Mouse (Mus musculus) erythroblast, embryonic 14.5 days (primary cell): ENCODE data around the gene Ints3. TPM values are rescaled to one million over a fixed set of nuclear protein-coding genes. Genes with fewer than 3 reads are reported as not detected.

Source experiments
- H3K27me3 ChIP-seq: 2 replicates; pipeline ENCODE4 v1.6.1; 2012; ENCODE audit warnings: inconsistent platforms; ENCODE audit not compliant: control insufficient read depth
- H3K36me3 ChIP-seq: 2 replicates; pipeline ENCODE4 v1.6.1; 2012; ENCODE audit warnings: mild to moderate bottlenecking, inconsistent platforms; ENCODE audit not compliant: control insufficient read depth
- H3K4me1 ChIP-seq: 2 replicates; pipeline ENCODE4 v1.6.1; 2012; ENCODE audit warnings: inconsistent platforms; ENCODE audit not compliant: control insufficient read depth
- H3K4me3 ChIP-seq: replicated peaks from 2 replicates; pipeline ENCODE3; 2012; ENCODE audit warnings: moderate library complexity, mild to moderate bottlenecking, inconsistent platforms
- H3K9me3 ChIP-seq: 2 replicates; pipeline ENCODE4 v1.6.1; 2012; ENCODE audit warnings: low read length, inconsistent platforms, mixed read lengths; ENCODE audit not compliant: control insufficient read depth
- GATA1 ChIP-seq: IDR thresholded peaks from 2 replicates; pipeline ENCODE4 v1.6.1; 2012; ENCODE audit warnings: low read length, inconsistent platforms, mixed read lengths
- TAL1 ChIP-seq: IDR thresholded peaks from 3 replicates; pipeline ENCODE4 v1.6.1; 2012; ENCODE audit warnings: low read length, inconsistent platforms, mixed read lengths
- polyA plus RNA-seq: library from polyadenylated mRNA; stranded (reverse); fragments of >175 nt; gene quantifications from 2 replicates; pipeline ENCODE4 v1.2.3, GENCODE M21; 2012

Ints3 gene
- polyA plus RNA-seq, 1 experiment = 1.7 TPM

- Histone ChIP-seq H3K27me3 (no peaks in the 10 kb centered on the region), H3K36me3 (peaks cover 100% of the 10 kb centered on the region), H3K4me3 (no peak overlapping the region), H3K9me3 (no peaks in the 10 kb centered on the region), H3K4me1 (no peaks in the 10 kb centered on the region)
- TF ChIP-seq GATA1 (no peak), TAL1 (no peak)
Measured at GRCm38 (mm10) chr3:90404609-90405008, 28.8 kb downstream of the Ints3 start.

DNA sequence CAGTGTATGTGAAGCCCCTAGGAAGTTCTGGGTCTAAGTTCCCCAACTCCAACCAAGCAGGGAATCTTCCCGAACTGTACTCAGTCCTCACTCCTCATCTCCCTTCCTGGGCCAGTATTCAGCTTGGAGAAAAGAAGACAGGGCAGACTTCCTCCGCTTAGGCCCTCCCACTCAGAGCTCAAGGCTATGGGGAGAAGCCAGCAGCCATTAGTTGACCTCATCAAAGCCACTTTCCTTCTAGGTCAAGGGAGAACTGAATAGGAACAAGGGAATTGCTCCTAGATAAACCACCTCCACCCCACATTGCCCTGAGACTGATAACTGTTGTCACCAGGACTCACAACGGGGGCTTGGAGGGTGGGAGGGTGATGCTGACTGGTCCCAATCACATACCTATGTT lies 29.3 kb downstream of the Ints3 start:
- no peak for TF ChIP-seq GATA1
- no peak for TF ChIP-seq TAL1
- Histone ChIP-seq H3K9me3 (no peaks in the 10 kb centered on the region), H3K27me3 (no peaks in the 10 kb centered on the region), H3K36me3 (peaks cover 100% of the 10 kb centered on the region), H3K4me1 (no peaks in the 10 kb centered on the region), H3K4me3 (no peak overlapping the region)

DNA sequence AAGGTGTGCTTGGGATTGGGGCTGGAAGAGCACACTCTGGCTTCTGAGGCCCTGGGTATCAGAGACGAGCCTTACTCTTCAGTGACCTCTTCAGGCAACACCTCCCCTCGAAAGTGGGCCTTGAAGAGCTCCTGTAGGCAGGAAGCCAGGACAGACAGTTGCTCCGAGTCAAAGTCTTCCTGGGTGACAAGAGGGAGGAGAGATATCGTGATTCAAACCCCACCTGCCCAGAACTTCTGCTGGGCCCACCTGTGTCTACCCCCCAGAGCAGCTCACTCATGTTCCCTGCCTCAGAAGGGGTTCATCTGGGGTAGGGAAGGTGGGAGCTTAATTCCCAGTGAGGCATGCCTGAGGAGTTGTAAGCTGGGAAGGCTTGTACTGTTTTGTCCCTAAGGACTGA lies 32.4 kb downstream of the Ints3 start:
- H3K27me3 ChIP-seq = no peaks in the 10 kb centered on the region
- H3K9me3 ChIP-seq = no peaks in the 10 kb centered on the region
- peaks cover 95% of the 10 kb centered on the region for H3K36me3 ChIP-seq
- H3K4me3 ChIP-seq = no peak overlapping the region
- no peaks in the 10 kb centered on the region for H3K4me1 ChIP-seq
- TF ChIP-seq TAL1 (no peak), GATA1 (no peak)

DNA sequence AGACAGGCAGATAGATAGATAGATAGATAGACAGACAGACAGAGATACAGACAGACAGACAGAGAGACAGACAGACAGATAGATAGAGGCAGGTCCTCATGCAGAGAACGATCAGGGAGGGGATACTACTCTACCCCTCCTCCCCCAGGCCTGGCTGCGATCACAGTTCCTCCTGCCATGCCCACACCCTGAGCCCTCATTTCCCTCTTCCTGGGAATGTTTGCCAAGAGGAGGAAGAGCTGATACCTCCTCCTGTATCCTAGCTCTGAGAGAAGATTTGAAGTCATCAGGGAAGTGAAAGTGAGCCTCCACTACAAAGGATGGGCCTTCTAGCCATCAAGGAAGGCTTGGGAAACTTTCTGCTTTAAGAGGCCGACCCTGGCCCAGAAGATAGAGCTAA lies 37.8 kb downstream of the Ints3 start:
- H3K36me3 ChIP-seq = peaks cover 92% of the 10 kb centered on the region
- TF ChIP-seq GATA1 (no peak), TAL1 (no peak)
- no peaks in the 10 kb centered on the region for H3K4me1 ChIP-seq
- no peak overlapping the region for H3K4me3 ChIP-seq
- no peaks in the 10 kb centered on the region for H3K9me3 ChIP-seq
- H3K27me3 ChIP-seq = peaks cover 2% of the 10 kb centered on the region

GRCm38 (mm10) chr3:90392661-90393060 lies 40.8 kb downstream of the Ints3 start:
- peaks cover 68% of the 10 kb centered on the region for H3K36me3 ChIP-seq
- H3K4me1 ChIP-seq = peaks cover 6% of the 10 kb centered on the region
- H3K4me3 ChIP-seq = no peak overlapping the region
- H3K27me3 ChIP-seq = peaks cover 32% of the 10 kb centered on the region
- H3K9me3 ChIP-seq = no peaks in the 10 kb centered on the region
- no peak for TF ChIP-seq GATA1
- no peak for TF ChIP-seq TAL1

DNA sequence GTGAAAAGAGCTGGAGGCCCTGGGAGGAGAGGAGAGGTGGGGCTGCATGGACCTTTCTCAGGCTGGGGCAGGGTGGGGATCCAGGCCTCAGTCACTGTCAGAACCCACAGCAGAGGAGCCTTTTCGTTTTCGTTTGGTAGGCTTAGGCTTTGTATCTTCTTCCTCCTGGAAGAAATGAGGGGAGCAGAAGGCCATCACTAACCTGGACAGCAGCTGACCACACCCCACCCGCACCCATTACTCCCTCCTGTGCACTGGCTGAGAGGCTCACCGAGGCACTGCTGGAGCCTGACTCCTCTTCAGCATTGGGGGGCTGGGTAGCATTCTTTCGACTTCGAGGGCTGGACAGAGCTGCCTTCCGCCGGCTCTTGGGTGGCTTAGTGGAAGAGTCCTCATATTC lies 41.5 kb downstream of the Ints3 start:
- H3K36me3 ChIP-seq = peaks cover 62% of the 10 kb centered on the region

GRCm38 (mm10) chr3:90391004-90391403 lies 42.4 kb downstream of the Ints3 start:
- H3K27me3 ChIP-seq = peaks cover 34% of the 10 kb centered on the region
- no peaks in the 10 kb centered on the region for H3K9me3 ChIP-seq
- TF ChIP-seq GATA1 (no peak), TAL1 (no peak)
- peaks cover 6% of the 10 kb centered on the region for H3K4me1 ChIP-seq
- H3K4me3 ChIP-seq = no peak overlapping the region
- peaks cover 53% of the 10 kb centered on the region for H3K36me3 ChIP-seq

More for the DNA sequence above, 41.5 kb downstream of the Ints3 start:
- TF ChIP-seq GATA1 (no peak), TAL1 (no peak)
- Histone ChIP-seq H3K27me3 (peaks cover 34% of the 10 kb centered on the region), H3K4me1 (peaks cover 6% of the 10 kb centered on the region), H3K9me3 (no peaks in the 10 kb centered on the region), H3K4me3 (no peak overlapping the region)

- Histone ChIP-seq H3K9me3 (no peaks in the 10 kb centered on the region), H3K36me3 (peaks cover 41% of the 10 kb centered on the region), H3K4me1 (peaks cover 6% of the 10 kb centered on the region), H3K27me3 (peaks cover 34% of the 10 kb centered on the region), H3K4me3 (peak within 1 kb of the TSS; percentile 43)
- TF ChIP-seq TAL1 (no peak), GATA1 (no peak)
Measured at GRCm38 (mm10) chr3:90389511-90390490, 43.6 kb downstream of the Ints3 start, which contains the start of gene Slc27a3. Gene Slc27a3, minus strand, starts transcription at chr3:90389938.

GRCm38 (mm10) chr3:90388726-90389510 lies 44.5 kb downstream of the Ints3 start:
- H3K27me3 ChIP-seq = peaks cover 34% of the 10 kb centered on the region
- H3K36me3 ChIP-seq = peaks cover 32% of the 10 kb centered on the region
- peaks cover 6% of the 10 kb centered on the region for H3K4me1 ChIP-seq
- peak overlapping the region; percentile 43 for H3K4me3 ChIP-seq
- no peaks in the 10 kb centered on the region for H3K9me3 ChIP-seq
- no peak for TF ChIP-seq GATA1
- no peak for TF ChIP-seq TAL1
